Mouse (Mus musculus) effector memory CD4-positive, alpha-beta T cell, adult 5 months (primary cell): ENCODE results near the gene Atad1. TPM values are rescaled to one million over a fixed set of nuclear protein-coding genes. Genes with fewer than 3 reads are reported as not detected.

Experiments used
- polyA plus RNA-seq: library from polyadenylated mRNA; unstranded; fragments of 100-300 nt; shearing (Covaris generic); gene quantifications from one replicate; pipeline ENCODE4 v1.2.1, GENCODE M21; 2017

The Atad1 gene
- polyA plus RNA-seq, result 75.2 TPM

GRCm38 (mm10) chr19:32739686-32740085 lies at the start of gene Atad1:
Gene Atad1, minus strand, starts transcription at chr19:32739786.

GRCm38 (mm10) chr19:32756900-32757725 lies 17.5 kb upstream of the Atad1 start, which contains the start of gene Pten:
Gene Pten, plus strand, starts transcription at chr19:32757497.

Other genes starting within 250 kb of the Atad1 start
- gene Papss2, start 144.0 kb downstream of the Atad1 start, polyA plus RNA-seq, result not detected
- 43.7 TPM for gene Pten, start 17.7 kb upstream of the Atad1 start, polyA plus RNA-seq